Mouse (Mus musculus): ENCODE results near the gene Slc30a4. TPM values are rescaled to one million over a fixed set of nuclear protein-coding genes. Genes with fewer than 3 reads are reported as not detected.

Slc30a4 gene
- total and polyA plus RNA-seq, 3 experiments: 5.0 to 30.7 (median 27.3) TPM

DNA sequence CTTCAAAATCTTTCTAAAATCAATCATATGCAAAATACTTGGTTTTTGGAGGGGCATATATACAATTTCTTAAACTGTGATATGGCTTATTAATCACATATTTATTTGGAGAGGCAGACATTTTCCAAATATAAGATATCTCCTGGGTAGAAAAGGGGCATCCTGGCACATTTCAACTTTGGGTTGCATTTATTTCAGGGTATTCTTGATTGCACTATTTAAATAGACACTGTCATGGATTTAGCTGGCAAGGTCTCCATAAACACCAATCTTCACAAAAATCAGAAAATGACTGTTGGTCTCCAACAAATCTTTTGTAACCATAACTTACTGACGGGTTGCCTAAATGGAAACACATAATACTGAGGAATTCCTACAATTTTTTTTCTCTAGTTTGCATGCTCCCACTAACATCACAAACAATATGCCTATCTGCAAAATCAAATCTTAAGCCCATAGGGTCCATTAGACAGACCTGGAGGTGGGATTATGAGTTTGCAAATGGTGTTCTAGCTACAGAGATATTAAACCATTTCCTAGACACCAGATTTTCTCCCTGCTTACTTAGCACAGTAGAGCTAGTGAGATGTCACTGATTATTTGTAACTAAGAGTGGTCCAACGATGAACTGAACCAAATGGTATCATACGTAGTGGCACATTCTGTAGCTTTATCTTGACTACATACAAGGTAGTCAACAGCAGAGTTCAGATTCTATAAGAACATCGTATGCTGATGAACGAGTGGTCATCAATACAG, 20.9 kb downstream of the Slc30a4 start:
- DNase-seq: no peak

GRCm38 (mm10) chr2:122675126-122675525, 27.3 kb downstream of the Slc30a4 start:
- DNase-seq: no peak

DNA sequence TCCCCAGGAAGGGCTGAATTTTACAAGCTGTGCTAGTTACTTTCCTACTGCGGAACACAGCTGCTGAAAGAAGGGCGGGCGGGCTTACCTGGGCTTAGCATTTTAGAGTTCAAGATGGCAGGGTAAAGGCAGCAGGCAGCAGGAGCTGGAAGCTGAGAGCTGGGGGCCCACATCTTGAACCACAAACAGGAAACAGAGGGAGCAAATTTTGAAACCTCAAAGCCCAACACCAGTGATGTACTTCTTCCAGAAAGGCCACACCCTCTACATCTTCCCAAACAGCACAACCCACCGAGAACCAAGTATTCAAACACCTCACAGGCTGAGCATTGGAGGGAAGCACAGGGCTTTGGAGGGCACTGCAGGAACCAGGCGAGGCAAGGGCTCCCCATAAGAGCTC, 29.6 kb downstream of the Slc30a4 start:
- no peak for DNase-seq

DNA sequence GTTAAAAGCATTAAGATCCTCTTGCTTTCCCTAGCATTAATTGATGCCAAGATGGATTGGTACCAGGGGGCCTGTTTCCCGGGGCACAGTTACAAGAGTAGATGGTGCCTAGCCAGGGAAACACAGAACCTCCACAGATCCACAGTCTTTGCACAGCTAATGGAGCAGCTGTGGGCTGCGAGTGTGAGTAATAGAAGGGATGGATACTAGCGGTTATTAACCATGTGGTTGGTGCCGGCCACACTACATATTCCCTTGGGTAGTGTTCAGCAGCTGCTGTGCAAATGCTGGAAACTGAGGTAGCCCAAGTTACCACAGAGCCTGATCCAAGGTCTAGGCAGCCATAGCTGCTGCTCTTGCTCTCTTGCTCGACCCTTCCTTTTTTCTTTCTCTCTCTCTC, 30.7 kb downstream of the Slc30a4 start:
- no peak for DNase-seq

- peak; percentile 63 for DNase-seq
Measured at GRCm38 (mm10) chr2:122667856-122668255, 34.6 kb downstream of the Slc30a4 start.

GRCm38 (mm10) chr2:122665973-122666875, 36.2 kb downstream of the Slc30a4 start:
- DNase-seq: peak; percentile 31

- no peak for DNase-seq
Measured at GRCm38 (mm10) chr2:122665253-122665972, 37.0 kb downstream of the Slc30a4 start.

DNA sequence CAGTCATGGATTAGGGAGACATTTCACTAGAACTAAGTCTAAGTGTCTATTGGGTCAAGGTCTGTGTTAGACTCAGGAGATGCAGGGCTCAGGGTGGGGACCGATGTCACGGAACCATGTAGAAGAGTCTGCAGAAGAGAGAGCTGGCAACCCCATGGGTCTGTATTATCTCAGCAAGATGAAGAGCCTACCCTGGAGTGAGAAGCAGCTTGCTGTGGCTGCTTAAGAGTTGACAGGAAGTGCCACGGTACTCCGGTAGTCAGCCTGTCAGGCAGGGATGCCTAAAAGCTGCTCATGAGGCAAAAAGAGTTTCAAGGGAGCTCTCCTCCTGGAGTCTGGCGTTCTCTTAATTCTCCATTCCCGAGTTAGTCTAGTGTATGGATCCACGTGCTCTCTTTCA, 42.6 kb downstream of the Slc30a4 start:
- DNase-seq: no peak

DNA sequence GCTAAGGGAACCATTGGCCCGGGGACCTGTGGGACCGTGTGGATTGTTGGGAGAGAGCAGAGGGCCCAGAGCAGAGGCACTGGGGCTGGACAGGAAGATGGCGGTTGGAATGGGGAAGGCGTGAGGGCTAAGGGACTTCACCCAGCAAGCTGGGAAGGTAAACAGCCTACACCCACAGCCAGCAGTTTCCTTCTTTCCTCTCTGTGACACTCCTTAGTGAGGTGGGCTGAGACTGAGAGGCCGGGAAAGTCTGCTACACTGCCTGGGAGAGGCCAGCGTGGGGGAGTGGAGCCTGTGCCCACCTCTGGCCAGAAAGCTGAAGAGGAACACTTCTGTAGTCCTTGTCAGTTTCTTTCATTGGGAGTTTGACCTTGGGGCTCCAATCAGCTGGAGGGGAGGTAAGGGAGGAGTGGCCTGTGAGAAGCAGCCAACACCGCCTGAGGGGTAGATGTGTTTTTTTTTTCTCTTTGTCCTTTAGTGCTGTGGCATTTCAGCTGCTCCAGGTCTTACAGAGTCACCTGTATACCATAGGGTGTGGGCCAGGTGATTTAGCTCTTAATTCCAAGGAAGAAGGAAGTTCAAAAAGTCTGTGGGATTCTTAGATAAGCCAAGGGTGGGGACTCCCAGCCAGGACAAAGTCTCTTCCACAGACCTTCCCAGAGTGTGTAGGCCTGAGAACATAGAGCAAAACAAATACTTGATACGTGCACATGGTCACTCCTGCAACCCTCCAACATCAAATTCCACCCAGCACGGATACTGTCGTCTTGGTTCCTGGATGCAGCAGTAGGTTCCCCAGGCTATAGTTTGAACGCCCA, 44.5 kb downstream of the Slc30a4 start:
- DNase-seq: no peak

GRCm38 (mm10) chr2:122656767-122657166, 45.7 kb downstream of the Slc30a4 start:
- no peak for DNase-seq

GRCm38 (mm10) chr2:122656052-122656451, 46.4 kb downstream of the Slc30a4 start:
- DNase-seq: peak; percentile 43

- peak; percentile 37 for DNase-seq
Measured at GRCm38 (mm10) chr2:122652096-122653084, 50.1 kb downstream of the Slc30a4 start.

DNA sequence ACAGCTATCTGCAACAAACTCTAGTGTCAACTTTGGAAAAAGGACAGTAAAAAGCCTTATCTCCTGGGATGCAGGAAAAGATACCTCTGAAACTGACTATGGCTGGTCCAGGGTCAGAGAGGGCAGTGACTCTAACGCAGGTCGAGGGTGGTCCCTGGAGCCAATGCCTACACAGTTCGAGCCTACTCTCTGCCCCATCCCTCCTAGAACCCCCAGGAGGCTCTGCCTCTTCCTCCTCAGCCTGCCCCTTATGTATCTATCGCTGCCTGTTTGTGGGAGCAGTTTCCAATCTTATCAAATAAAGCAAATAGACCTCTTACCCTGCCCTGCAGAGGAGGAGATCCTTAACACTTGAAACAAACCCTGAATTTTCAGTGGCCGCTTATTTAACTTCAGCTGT, 63.8 kb downstream of the Slc30a4 start:
- DNase-seq: no peak

DNA sequence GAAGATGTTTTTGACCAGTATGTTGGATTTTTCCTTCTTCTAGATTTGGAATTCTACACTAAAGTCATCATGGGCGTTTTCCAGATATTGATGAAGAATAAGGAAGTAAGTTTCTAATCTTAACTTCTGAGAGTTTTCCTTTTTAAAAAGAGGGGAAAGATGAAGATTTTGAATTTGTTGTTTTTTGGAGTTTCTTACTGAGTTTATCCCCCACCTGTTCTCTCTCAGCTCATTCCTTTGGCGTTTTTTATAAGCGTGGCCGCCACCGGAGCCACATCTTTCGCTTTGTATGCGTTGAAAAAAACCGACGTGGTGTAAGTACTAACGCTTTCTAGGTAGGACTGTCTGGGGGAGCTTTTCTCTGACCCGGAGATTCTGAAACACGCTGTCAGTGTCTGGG, 64.4 kb downstream of the Slc30a4 start:
- DNase-seq: no peak

- peak; percentile 78 for DNase-seq
Measured at GRCm38 (mm10) chr2:122637526-122637997, 64.9 kb downstream of the Slc30a4 start.

- DNase-seq: no peak
Measured at GRCm38 (mm10) chr2:122636686-122637085, 65.8 kb downstream of the Slc30a4 start, which contains the start of gene AA467197. Gene AA467197 (plus strand): TSS chr2:122636986.

Data from adrenal gland, adult 2 months (tissue).